Mouse (Mus musculus): ENCODE measurements at regions not wholly inside any gene's neighbourhood (a gene's known extent, or its start where the extent isn't known, plus 50 kb on each side); places are given as distances from the start of the nearest gene placed in this dataset.

- TF ChIP-seq POLR2A (IDR thresholded peaks at IDR 0.05; ENCODE audit: low read depth, low read length) (no peak), CTCF (IDR thresholded peaks at IDR 0.05; ENCODE audit: extremely low read depth, insufficient read length, insufficient replicate concordance, low read depth, low read length) (no peak)
- 30% methylated on average over 4 of the region's 4 CpGs for WGBS
Measured at GRCm38 (mm10) chr6:94792312-94792711, 92.4 kb upstream of the Lrig1 start.

GRCm38 (mm10) chr6:94789308-94789763, 89.4 kb upstream of the Lrig1 start:
- Histone ChIP-seq H3K27ac (ENCODE audit: insufficient read depth, low read depth, low read length) (no peak overlapping the region), H3K27me3 (ENCODE audit: control insufficient read depth, insufficient read depth, low read length) (no peaks in the 10 kb centered on the region), H3K4me3 (ENCODE audit: low read depth, low read length) (no peak overlapping the region), H3K36me3 (ENCODE audit: control insufficient read depth, insufficient read depth, low read length) (no peaks in the 10 kb centered on the region), H3K4me1 (ENCODE audit: control insufficient read depth, insufficient read depth, insufficient read length, low read length) (peaks cover 33% of the 10 kb centered on the region; the same call in 1 of the 2 replicates)
- TF ChIP-seq POLR2A (IDR thresholded peaks at IDR 0.05; ENCODE audit: low read depth, low read length), result no peak
- 15% methylated on average over 5 of the region's 5 CpGs for WGBS

More at GRCm38 (mm10) chr6:94792312-94792711, 92.4 kb upstream of the Lrig1 start:
- peaks cover 23% of the 10 kb centered on the region; the same call in 1 of the 2 replicates for H3K4me1 ChIP-seq (ENCODE audit: control insufficient read depth, insufficient read depth, insufficient read length, low read length)
- H3K27me3 ChIP-seq (ENCODE audit: control insufficient read depth, insufficient read depth, low read length), result no peaks in the 10 kb centered on the region
- H3K27ac ChIP-seq (ENCODE audit: insufficient read depth, low read depth, low read length), result no peak overlapping the region
- no peaks in the 10 kb centered on the region for H3K36me3 ChIP-seq (ENCODE audit: control insufficient read depth, insufficient read depth, low read length)
- H3K4me3 ChIP-seq (ENCODE audit: low read depth, low read length), result no peak overlapping the region

- Histone ChIP-seq H3K4me3 (ENCODE audit: low read depth, low read length) (no peak overlapping the region), H3K27ac (ENCODE audit: insufficient read depth, low read depth, low read length) (no peak overlapping the region), H3K36me3 (ENCODE audit: control insufficient read depth, insufficient read depth, low read length) (no peaks in the 10 kb centered on the region), H3K27me3 (ENCODE audit: control insufficient read depth, insufficient read depth, low read length) (no peaks in the 10 kb centered on the region), H3K4me1 (ENCODE audit: control insufficient read depth, insufficient read depth, insufficient read length, low read length) (peaks cover 18% of the 10 kb centered on the region; the same call in 1 of the 2 replicates)
- WGBS, result 33% methylated on average over 1 of the region's 1 CpGs
- TF ChIP-seq CTCF (IDR thresholded peaks at IDR 0.05; ENCODE audit: extremely low read depth, insufficient read length, insufficient replicate concordance, low read depth, low read length) (no peak), POLR2A (IDR thresholded peaks at IDR 0.05; ENCODE audit: low read depth, low read length) (no peak)
Measured at GRCm38 (mm10) chr6:94783471-94783870, 83.5 kb upstream of the Lrig1 start.

- H3K27ac ChIP-seq (ENCODE audit: insufficient read depth, low read depth, low read length), result no peak overlapping the region
- H3K4me3 ChIP-seq (ENCODE audit: low read depth, low read length), result no peak overlapping the region
- TF ChIP-seq POLR2A (IDR thresholded peaks at IDR 0.05; ENCODE audit: low read depth, low read length), result no peak
- no peak for TF ChIP-seq CTCF (IDR thresholded peaks at IDR 0.05; ENCODE audit: extremely low read depth, insufficient read length, insufficient replicate concordance, low read depth, low read length)
- peaks cover 18% of the 10 kb centered on the region; the same call in 1 of the 2 replicates for H3K4me1 ChIP-seq (ENCODE audit: control insufficient read depth, insufficient read depth, insufficient read length, low read length)
- no peaks in the 10 kb centered on the region for H3K27me3 ChIP-seq (ENCODE audit: control insufficient read depth, insufficient read depth, low read length)
- H3K36me3 ChIP-seq (ENCODE audit: control insufficient read depth, insufficient read depth, low read length), result no peaks in the 10 kb centered on the region
- 62% methylated on average over 4 of the region's 4 CpGs for WGBS
Measured at GRCm38 (mm10) chr6:94780621-94781020, 80.7 kb upstream of the Lrig1 start.

- H3K27ac ChIP-seq (ENCODE audit: insufficient read depth, low read depth, low read length), result no peak overlapping the region
- TF ChIP-seq POLR2A (IDR thresholded peaks at IDR 0.05; ENCODE audit: low read depth, low read length), result no peak
- TF ChIP-seq CTCF (IDR thresholded peaks at IDR 0.05; ENCODE audit: extremely low read depth, insufficient read length, insufficient replicate concordance, low read depth, low read length), result no peak
Measured at GRCm38 (mm10) chr6:94779854-94780253, 79.9 kb upstream of the Lrig1 start.

GRCm38 (mm10) chr6:94779213-94779612, 79.3 kb upstream of the Lrig1 start:
- H3K27ac ChIP-seq (ENCODE audit: insufficient read depth, low read depth, low read length), result no peak overlapping the region

More at GRCm38 (mm10) chr6:94779854-94780253, 79.9 kb upstream of the Lrig1 start:
- H3K36me3 ChIP-seq (ENCODE audit: control insufficient read depth, insufficient read depth, low read length), result no peaks in the 10 kb centered on the region
- WGBS, result 51% methylated on average over 7 of the region's 7 CpGs
- H3K4me3 ChIP-seq (ENCODE audit: low read depth, low read length), result no peak overlapping the region
- H3K27me3 ChIP-seq (ENCODE audit: control insufficient read depth, insufficient read depth, low read length), result no peaks in the 10 kb centered on the region
- peaks cover 13% of the 10 kb centered on the region; the same call in 1 of the 2 replicates for H3K4me1 ChIP-seq (ENCODE audit: control insufficient read depth, insufficient read depth, insufficient read length, low read length)

GRCm38 (mm10) chr6:94778797-94779196, 78.8 kb upstream of the Lrig1 start:
- H3K27me3 ChIP-seq (ENCODE audit: control insufficient read depth, insufficient read depth, low read length), result no peaks in the 10 kb centered on the region
- H3K36me3 ChIP-seq (ENCODE audit: control insufficient read depth, insufficient read depth, low read length), result no peaks in the 10 kb centered on the region
- peaks cover 12% of the 10 kb centered on the region; the same call in 1 of the 2 replicates for H3K4me1 ChIP-seq (ENCODE audit: control insufficient read depth, insufficient read depth, insufficient read length, low read length)
- 15% methylated on average over 1 of the region's 1 CpGs for WGBS
- no peak overlapping the region for H3K4me3 ChIP-seq (ENCODE audit: low read depth, low read length)
- H3K27ac ChIP-seq (ENCODE audit: insufficient read depth, low read depth, low read length), result no peak overlapping the region
- TF ChIP-seq CTCF (IDR thresholded peaks at IDR 0.05; ENCODE audit: extremely low read depth, insufficient read length, insufficient replicate concordance, low read depth, low read length) (no peak), POLR2A (IDR thresholded peaks at IDR 0.05; ENCODE audit: low read depth, low read length) (no peak)

More at GRCm38 (mm10) chr6:94779213-94779612, 79.3 kb upstream of the Lrig1 start:
- Histone ChIP-seq H3K36me3 (ENCODE audit: control insufficient read depth, insufficient read depth, low read length) (no peaks in the 10 kb centered on the region), H3K4me3 (ENCODE audit: low read depth, low read length) (no peak overlapping the region), H3K4me1 (ENCODE audit: control insufficient read depth, insufficient read depth, insufficient read length, low read length) (peaks cover 13% of the 10 kb centered on the region; the same call in 1 of the 2 replicates), H3K27me3 (ENCODE audit: control insufficient read depth, insufficient read depth, low read length) (no peaks in the 10 kb centered on the region)
- WGBS, result 50% methylated on average over 7 of the region's 7 CpGs
- no peak for TF ChIP-seq POLR2A (IDR thresholded peaks at IDR 0.05; ENCODE audit: low read depth, low read length)
- no peak for TF ChIP-seq CTCF (IDR thresholded peaks at IDR 0.05; ENCODE audit: extremely low read depth, insufficient read length, insufficient replicate concordance, low read depth, low read length)

All from small intestine, adult 2 months (tissue).